Mouse (Mus musculus) yolk sac, embryonic 10.5 days (tissue): ENCODE measurements around the gene Gm20388.
A peak's percentile ranks its signal among the peaks of the same experiment; 100 is the strongest.

ENCODE experiments used
- DNase-seq: peaks from one replicate; pipeline ENCODE4 v3.0.0-alpha.2; 2017; ENCODE audit warnings: low spot score

Gene Gm20388

GRCm38 (mm10) chr8:120959470-120959891 is 1048.8 kb downstream of the Gm20388 start:
- DNase-seq = no peak

- no peak for DNase-seq
Measured at GRCm38 (mm10) chr8:120962606-120963380, 1052.2 kb downstream of the Gm20388 start.

GRCm38 (mm10) chr8:120966557-120966956 is 1055.9 kb downstream of the Gm20388 start:
- DNase-seq = no peak

- DNase-seq = no peak
Measured at GRCm38 (mm10) chr8:120968308-120968707, 1057.7 kb downstream of the Gm20388 start.

- DNase-seq = peak; percentile 41
Measured at GRCm38 (mm10) chr8:120970346-120970745, 1059.7 kb downstream of the Gm20388 start.

- DNase-seq = peak; percentile 32
Measured at GRCm38 (mm10) chr8:120971691-120972469, 1061.2 kb downstream of the Gm20388 start.

- no peak for DNase-seq
Measured at GRCm38 (mm10) chr8:120973046-120973445, 1062.4 kb downstream of the Gm20388 start.

- DNase-seq = no peak
Measured at GRCm38 (mm10) chr8:120977131-120977530, 1066.5 kb downstream of the Gm20388 start.

- DNase-seq = peak; percentile 53
Measured at GRCm38 (mm10) chr8:120979210-120979609, 1068.6 kb downstream of the Gm20388 start.

- peak; percentile 30 for DNase-seq
Measured at GRCm38 (mm10) chr8:120980948-120981347, 1070.3 kb downstream of the Gm20388 start.

- peak; percentile 29 for DNase-seq
Measured at GRCm38 (mm10) chr8:120984888-120985287, 1074.2 kb downstream of the Gm20388 start.

GRCm38 (mm10) chr8:120986022-120986421 is 1075.4 kb downstream of the Gm20388 start:
- no peak for DNase-seq

GRCm38 (mm10) chr8:120993738-120994137 is 1083.1 kb downstream of the Gm20388 start:
- no peak for DNase-seq

GRCm38 (mm10) chr8:120995424-120995823 is 1084.8 kb downstream of the Gm20388 start:
- DNase-seq = no peak

GRCm38 (mm10) chr8:120996905-120997581 is 1086.4 kb downstream of the Gm20388 start:
- DNase-seq = no peak

- peak; percentile 64 for DNase-seq
Measured at GRCm38 (mm10) chr8:120997926-120998325, 1087.3 kb downstream of the Gm20388 start.

GRCm38 (mm10) chr8:120998966-120999365 is 1088.3 kb downstream of the Gm20388 start:
- no peak for DNase-seq

GRCm38 (mm10) chr8:121001951-121002350 is 1091.3 kb downstream of the Gm20388 start:
- no peak for DNase-seq

GRCm38 (mm10) chr8:121002871-121003539 is 1092.4 kb downstream of the Gm20388 start:
- no peak for DNase-seq

GRCm38 (mm10) chr8:121003639-121004038 is 1093.0 kb downstream of the Gm20388 start:
- DNase-seq = no peak

GRCm38 (mm10) chr8:121013318-121013717 is 1102.7 kb downstream of the Gm20388 start:
- DNase-seq = no peak

GRCm38 (mm10) chr8:121016621-121017020 is 1106.0 kb downstream of the Gm20388 start:
- DNase-seq = no peak
